Mouse (Mus musculus) CH12.LX (cell line): ENCODE measurements at regions not wholly inside any gene's neighbourhood (a gene's known extent, or its start where the extent isn't known, plus 50 kb on each side); places are given as distances from the start of the nearest gene placed in this dataset.

ENCODE experiments used
- DNase-seq: peaks from one replicate; pipeline ENCODE4 v3.0.0-alpha.2; 2013; ENCODE audit errors: extremely low read depth
- H3K27ac ChIP-seq: 2 replicates; pipeline ENCODE4 v1.5.1; 2012; ENCODE audit warnings: low read depth, mild to moderate bottlenecking, control low read depth, moderate library complexity; ENCODE audit not compliant: insufficient read depth
- H3K27me3 ChIP-seq: replicated peaks from 2 replicates; pipeline ENCODE3; 2012; ENCODE audit warnings: inconsistent platforms
- H3K36me3 ChIP-seq, 2 experiments: replicated peaks in 1 of 2; 2 replicates each; pipeline versions ENCODE3 to v1.6.1; 2012; ENCODE audit warnings: inconsistent platforms in 1 of 2, low read length in 1 of 2, mild to moderate bottlenecking in 1 of 2, mixed read lengths in 1 of 2, moderate library complexity in 1 of 2; ENCODE audit not compliant: control insufficient read depth in 1 of 2, insufficient read depth in 1 of 2
- H3K4me1 ChIP-seq, 2 experiments: 2 replicates each; pipeline ENCODE4 v1.6.1; 2012; ENCODE audit warnings: inconsistent platforms in 1 of 2, moderate library complexity in 1 of 2; ENCODE audit not compliant: insufficient read depth in 2 of 2, control insufficient read depth in 1 of 2
- H3K4me2 ChIP-seq: 2 replicates; pipeline ENCODE4 v1.6.1; 2012; ENCODE audit warnings: low read depth, mild to moderate bottlenecking, control low read depth; ENCODE audit not compliant: poor library complexity, insufficient read depth, severe bottlenecking
- H3K4me3 ChIP-seq, 3 experiments: fragments of 150-350 bp in 1 of 3; sonication (generic) in 1 of 3; replicated peaks in 1 of 3; 2 replicates each; pipeline versions ENCODE3 to v1.5.1; 2011 to 2012; ENCODE audit warnings: low read depth in 2 of 3, low read length in 2 of 3, mild to moderate bottlenecking in 2 of 3, moderate library complexity in 2 of 3, control low read depth in 1 of 3, improper control_type of control experiment in 1 of 3, inconsistent platforms in 1 of 3, mixed read lengths in 1 of 3; ENCODE audit not compliant: poor library complexity in 1 of 3
- H3K79me2 ChIP-seq: replicated peaks from 2 replicates; pipeline ENCODE4 v1.6.1; 2012; ENCODE audit warnings: mild to moderate bottlenecking, moderate library complexity; ENCODE audit not compliant: control insufficient read depth, poor library complexity, insufficient read depth, severe bottlenecking; ENCODE audit errors: extremely low read depth
- H3K9ac ChIP-seq: 2 replicates; pipeline ENCODE4 v1.6.1; 2012; ENCODE audit warnings: low read depth, mild to moderate bottlenecking, control low read depth, moderate library complexity; ENCODE audit not compliant: insufficient read depth
- H3K9me3 ChIP-seq: replicated peaks from 2 replicates; pipeline ENCODE3; 2012; ENCODE audit warnings: low read length, inconsistent platforms, mixed read lengths
- CHD1 ChIP-seq: IDR thresholded peaks from 2 replicates; pipeline ENCODE4 v1.6.1; 2012; ENCODE audit warnings: low read depth, low read length, improper control_type of control experiment, inconsistent platforms
- ELF1 ChIP-seq: IDR thresholded peaks from 2 replicates; pipeline ENCODE4 v1.6.1; 2014; ENCODE audit warnings: low read depth, mild to moderate bottlenecking, inconsistent platforms, low read length, improper control_type of control experiment
- EP300 ChIP-seq: IDR thresholded peaks from 2 replicates; pipeline ENCODE4 v1.6.1; 2011; ENCODE audit warnings: low read length, improper control_type of control experiment
- ETS1 ChIP-seq: conservative IDR thresholded peaks from 2 replicates; pipeline ENCODE4 v1.6.1; 2012; ENCODE audit warnings: low read depth, mild to moderate bottlenecking, inconsistent platforms, low read length, improper control_type of control experiment, moderate library complexity
- IRF4 ChIP-seq: IDR thresholded peaks from 2 replicates; pipeline ENCODE4 v1.6.1; 2014; ENCODE audit warnings: low read depth, mild to moderate bottlenecking, inconsistent platforms, low read length, improper control_type of control experiment
- JUN ChIP-seq: IDR thresholded peaks from 2 replicates; pipeline ENCODE4 v1.6.1; 2011; ENCODE audit warnings: low read depth, mild to moderate bottlenecking, low read length, improper control_type of control experiment, moderate library complexity; ENCODE audit not compliant: insufficient read depth
- JUND ChIP-seq: conservative IDR thresholded peaks from 2 replicates; pipeline ENCODE4 v1.6.1; 2011; ENCODE audit warnings: low read depth, low read length, improper control_type of control experiment
- MAZ ChIP-seq: IDR thresholded peaks from 2 replicates; pipeline ENCODE4 v1.6.1; 2012; ENCODE audit warnings: low read depth, mild to moderate bottlenecking, inconsistent platforms, low read length, improper control_type of control experiment, moderate library complexity
- MEF2A ChIP-seq: IDR thresholded peaks from 2 replicates; pipeline ENCODE4 v1.6.1; 2014; ENCODE audit warnings: low read depth, mild to moderate bottlenecking, inconsistent platforms, low read length, improper control_type of control experiment, borderline replicate concordance
- MXI1 ChIP-seq: IDR thresholded peaks from 2 replicates; pipeline ENCODE4 v1.6.1; 2011; ENCODE audit warnings: mild to moderate bottlenecking, low read depth, low read length, improper control_type of control experiment
- NELFE ChIP-seq: IDR thresholded peaks from 2 replicates; pipeline ENCODE4 v1.6.1; 2011; ENCODE audit warnings: low read depth, low read length, improper control_type of control experiment
- NRF1 ChIP-seq: IDR thresholded peaks from 2 replicates; pipeline ENCODE4 v1.6.1; 2014; ENCODE audit warnings: low read depth, mild to moderate bottlenecking, inconsistent platforms, low read length, improper control_type of control experiment, moderate library complexity
- PAX5 ChIP-seq: IDR thresholded peaks from 2 replicates; pipeline ENCODE4 v1.6.1; 2012; ENCODE audit warnings: low read length, inconsistent platforms, mixed read lengths
- POLR2A ChIP-seq: IDR thresholded peaks from 2 replicates; pipeline ENCODE4 v1.6.1; 2011; ENCODE audit warnings: low read depth, mild to moderate bottlenecking, improper control_type of control experiment, low read length
- POLR2AphosphoS2 ChIP-seq: IDR thresholded peaks from 2 replicates; pipeline ENCODE4 v1.6.1; 2011; ENCODE audit warnings: low read depth, low read length, improper control_type of control experiment
- RAD21 ChIP-seq: IDR thresholded peaks from 2 replicates; pipeline ENCODE4 v1.6.1; 2011; ENCODE audit warnings: low read depth, mild to moderate bottlenecking, low read length, improper control_type of control experiment, moderate library complexity
- RCOR1 ChIP-seq: conservative IDR thresholded peaks from 2 replicates; pipeline ENCODE4 v1.6.1; 2012; ENCODE audit warnings: low read depth, mild to moderate bottlenecking, inconsistent platforms, low read length, improper control_type of control experiment
- SIN3A ChIP-seq: IDR thresholded peaks from 2 replicates; pipeline ENCODE4 v1.6.1; 2012; ENCODE audit warnings: low read length, improper control_type of control experiment, inconsistent platforms
- SMC3 ChIP-seq: IDR thresholded peaks from 2 replicates; pipeline ENCODE4 v1.6.1; 2011; ENCODE audit warnings: low read depth, low read length, improper control_type of control experiment
- TBP ChIP-seq: conservative IDR thresholded peaks from 2 replicates; pipeline ENCODE4 v1.6.1; 2011; ENCODE audit warnings: low read depth, low read length, improper control_type of control experiment
- TCF12 ChIP-seq: IDR thresholded peaks from 2 replicates; pipeline ENCODE4 v1.6.1; 2014; ENCODE audit warnings: low read depth, mild to moderate bottlenecking, inconsistent platforms, low read length, improper control_type of control experiment
- UBTF ChIP-seq: IDR thresholded peaks from 2 replicates; pipeline ENCODE4 v1.6.1; 2012; ENCODE audit warnings: low read depth, mild to moderate bottlenecking, inconsistent platforms, low read length, improper control_type of control experiment, moderate library complexity
- USF2 ChIP-seq: conservative IDR thresholded peaks from 2 replicates; pipeline ENCODE4 v1.6.1; 2011; ENCODE audit warnings: low read depth, low read length, improper control_type of control experiment
- ZC3H11A ChIP-seq: IDR thresholded peaks from 2 replicates; pipeline ENCODE4 v1.6.1; 2012; ENCODE audit warnings: low read depth, mild to moderate bottlenecking, inconsistent platforms, low read length, improper control_type of control experiment
- ZKSCAN1 ChIP-seq: IDR thresholded peaks from 2 replicates; pipeline ENCODE4 v1.6.1; 2012; ENCODE audit warnings: low read depth, inconsistent platforms, low read length, improper control_type of control experiment, borderline replicate concordance
- dilution Hi-C: fragments of 300-500 bp; cut with MboI; formaldehyde crosslinking; loops from 2 replicates; pipeline ENCODE4 v1.14.3; 2020; ENCODE audit warnings: low sequenced_read_pairs; ENCODE audit not compliant: extremely low pct_unique_long_range_greater_than_20kb, extremely low pct_ligation_motif_present
- in situ Hi-C: fragments of 300-500 bp; cut with MboI; formaldehyde crosslinking; loops from 3 replicates; pipeline ENCODE4 v1.14.3; 2019; ENCODE audit warnings: low sequenced_read_pairs, low pct_ligation_motif_present, low pct_unique_long_range_greater_than_20kb, mixed read lengths

GRCm38 (mm10) chr17:75906643-75907042 is 354.9 kb upstream of the Fam98a start:
- Histone ChIP-seq H3K4me1 (peaks cover 0 to 5% of the 10 kb centered on the region in 2 experiments; a peak in 1 of 4 replicates), H3K27me3 (no peaks in the 10 kb centered on the region), H3K36me3 (no peaks in the 10 kb centered on the region), H3K4me3 (no peak overlapping the region), H3K4me2 (no peak overlapping the region), H3K9ac (no peak overlapping the region), H3K27ac (no peak overlapping the region), H3K79me2 (no peaks in the 10 kb centered on the region), H3K9me3 (no peaks in the 10 kb centered on the region)
- in situ Hi-C loops = no loop called here
- no peak for DNase-seq
- dilution Hi-C loops = no loop called here
- no peak for TF ChIP-seq TBP
- TF ChIP-seq SMC3 = no peak
- no peak for TF ChIP-seq EP300
- no peak for TF ChIP-seq MAZ
- no peak for TF ChIP-seq POLR2A
- TF ChIP-seq JUND = no peak
- no peak for TF ChIP-seq POLR2AphosphoS2
- TF ChIP-seq MXI1 = no peak
- TF ChIP-seq MEF2A = no peak
- no peak for TF ChIP-seq NRF1
- no peak for TF ChIP-seq PAX5
- TF ChIP-seq UBTF = no peak
- no peak for TF ChIP-seq IRF4
- no peak for TF ChIP-seq CHD1
- TF ChIP-seq RCOR1 = no peak
- no peak for TF ChIP-seq ELF1
- no peak for TF ChIP-seq TCF12
- TF ChIP-seq ETS1 = no peak

GRCm38 (mm10) chr17:75895436-75895835 is 343.7 kb upstream of the Fam98a start:
- Histone ChIP-seq H3K36me3 (no peaks in the 10 kb centered on the region), H3K79me2 (no peaks in the 10 kb centered on the region), H3K27ac (no peak overlapping the region), H3K4me3 (no peak overlapping the region), H3K27me3 (no peaks in the 10 kb centered on the region), H3K9me3 (no peaks in the 10 kb centered on the region), H3K9ac (no peak overlapping the region), H3K4me1 (no peaks in the 10 kb centered on the region), H3K4me2 (no peak overlapping the region)
- no peak for DNase-seq
- no peak for TF ChIP-seq USF2
- TF ChIP-seq SMC3 = no peak
- TF ChIP-seq NELFE = no peak
- TF ChIP-seq IRF4 = no peak
- no peak for TF ChIP-seq ZC3H11A
- no peak for TF ChIP-seq JUN
- TF ChIP-seq CHD1 = no peak
- no peak for TF ChIP-seq ZKSCAN1
- TF ChIP-seq RAD21 = no peak
- no peak for TF ChIP-seq SIN3A
- no peak for TF ChIP-seq POLR2AphosphoS2
- TF ChIP-seq JUND = no peak
- TF ChIP-seq ELF1 = no peak
- TF ChIP-seq MEF2A = no peak
- in situ Hi-C loops (no loop called here), dilution Hi-C loops (no loop called here)
